Mouse (Mus musculus) bone marrow, adult 2 months (tissue): ENCODE data around the gene Slc35f6.

ENCODE experiments used
- CTCF ChIP-seq: fragments of 200-500 bp; IDR thresholded peaks from 2 replicates; pipeline ENCODE4 v1.5.1; 2011; ENCODE audit warnings: low read length, control low read depth; ENCODE audit not compliant: control insufficient read depth, insufficient read depth
- POLR2A ChIP-seq: fragments of 200-500 bp; IDR thresholded peaks from 2 replicates; pipeline ENCODE4 v1.6.1; 2011; ENCODE audit warnings: low read depth, mild to moderate bottlenecking, control low read depth, low read length, borderline replicate concordance; ENCODE audit not compliant: control insufficient read depth

GRCm38 (mm10) chr5:30611689-30612088 lies 36.0 kb upstream of the Slc35f6 start:
- TF ChIP-seq CTCF, result no peak
- no peak for TF ChIP-seq POLR2A
